Mouse (Mus musculus) CH12.LX (cell line): ENCODE results near the gene Klc1. TPM values are rescaled to one million over a fixed set of nuclear protein-coding genes. Genes with fewer than 3 reads are reported as not detected.
A peak's percentile ranks its signal among the peaks of the same experiment; 100 is the strongest.

Experiments used
- DNase-seq: peaks from one replicate; pipeline ENCODE4 v3.0.0-alpha.2; 2013; ENCODE audit errors: extremely low read depth
- H3K27ac ChIP-seq: 2 replicates; pipeline ENCODE4 v1.5.1; 2012; ENCODE audit warnings: low read depth, mild to moderate bottlenecking, control low read depth, moderate library complexity; ENCODE audit not compliant: insufficient read depth
- H3K27me3 ChIP-seq: replicated peaks from 2 replicates; pipeline ENCODE3; 2012; ENCODE audit warnings: inconsistent platforms
- H3K36me3 ChIP-seq, 2 experiments: replicated peaks in 1 of 2; 2 replicates each; pipeline versions ENCODE3 to v1.6.1; 2012; ENCODE audit warnings: inconsistent platforms in 1 of 2, low read length in 1 of 2, mild to moderate bottlenecking in 1 of 2, mixed read lengths in 1 of 2, moderate library complexity in 1 of 2; ENCODE audit not compliant: control insufficient read depth in 1 of 2, insufficient read depth in 1 of 2
- H3K4me1 ChIP-seq, 2 experiments: 2 replicates each; pipeline ENCODE4 v1.6.1; 2012; ENCODE audit warnings: inconsistent platforms in 1 of 2, moderate library complexity in 1 of 2; ENCODE audit not compliant: insufficient read depth in 2 of 2, control insufficient read depth in 1 of 2
- H3K4me2 ChIP-seq: 2 replicates; pipeline ENCODE4 v1.6.1; 2012; ENCODE audit warnings: low read depth, mild to moderate bottlenecking, control low read depth; ENCODE audit not compliant: poor library complexity, insufficient read depth, severe bottlenecking
- H3K4me3 ChIP-seq, 3 experiments: fragments of 150-350 bp in 1 of 3; sonication (generic) in 1 of 3; replicated peaks in 1 of 3; 2 replicates each; pipeline versions ENCODE3 to v1.5.1; 2011 to 2012; ENCODE audit warnings: low read depth in 2 of 3, low read length in 2 of 3, mild to moderate bottlenecking in 2 of 3, moderate library complexity in 2 of 3, control low read depth in 1 of 3, improper control_type of control experiment in 1 of 3, inconsistent platforms in 1 of 3, mixed read lengths in 1 of 3; ENCODE audit not compliant: poor library complexity in 1 of 3
- H3K79me2 ChIP-seq: replicated peaks from 2 replicates; pipeline ENCODE4 v1.6.1; 2012; ENCODE audit warnings: mild to moderate bottlenecking, moderate library complexity; ENCODE audit not compliant: control insufficient read depth, poor library complexity, insufficient read depth, severe bottlenecking; ENCODE audit errors: extremely low read depth
- H3K9ac ChIP-seq: 2 replicates; pipeline ENCODE4 v1.6.1; 2012; ENCODE audit warnings: low read depth, mild to moderate bottlenecking, control low read depth, moderate library complexity; ENCODE audit not compliant: insufficient read depth
- H3K9me3 ChIP-seq: replicated peaks from 2 replicates; pipeline ENCODE3; 2012; ENCODE audit warnings: low read length, inconsistent platforms, mixed read lengths
- BHLHE40 ChIP-seq: IDR thresholded peaks from 2 replicates; pipeline ENCODE4 v1.6.1; 2011; ENCODE audit warnings: mild to moderate bottlenecking, low read depth, low read length, improper control_type of control experiment
- CTCF ChIP-seq, 2 experiments: IDR thresholded peaks in 1 of 2; conservative IDR thresholded peaks in 1 of 2; 2 replicates each; pipeline ENCODE4 v1.5.1; 2011 to 2012; ENCODE audit warnings: low read depth in 2 of 2, low read length in 2 of 2, improper control_type of control experiment in 1 of 2, inconsistent platforms in 1 of 2, mild to moderate bottlenecking in 1 of 2, moderate library complexity in 1 of 2
- E2F4 ChIP-seq: IDR thresholded peaks from 2 replicates; pipeline ENCODE4 v1.6.1; 2011; ENCODE audit warnings: low read depth, low read length, improper control_type of control experiment; ENCODE audit not compliant: insufficient replicate concordance
- IRF4 ChIP-seq: IDR thresholded peaks from 2 replicates; pipeline ENCODE4 v1.6.1; 2014; ENCODE audit warnings: low read depth, mild to moderate bottlenecking, inconsistent platforms, low read length, improper control_type of control experiment
- JUND ChIP-seq: conservative IDR thresholded peaks from 2 replicates; pipeline ENCODE4 v1.6.1; 2011; ENCODE audit warnings: low read depth, low read length, improper control_type of control experiment
- KAT2A ChIP-seq: IDR thresholded peaks from 2 replicates; pipeline ENCODE4 v1.6.1; 2012; ENCODE audit warnings: low read length, improper control_type of control experiment, inconsistent platforms; ENCODE audit not compliant: insufficient replicate concordance
- MEF2A ChIP-seq: IDR thresholded peaks from 2 replicates; pipeline ENCODE4 v1.6.1; 2014; ENCODE audit warnings: low read depth, mild to moderate bottlenecking, inconsistent platforms, low read length, improper control_type of control experiment, borderline replicate concordance
- MYC ChIP-seq: IDR thresholded peaks from 2 replicates; pipeline ENCODE4 v1.6.1; 2011; ENCODE audit warnings: low read depth, mild to moderate bottlenecking, improper control_type of control experiment, low read length
- POLR2AphosphoS2 ChIP-seq: IDR thresholded peaks from 2 replicates; pipeline ENCODE4 v1.6.1; 2011; ENCODE audit warnings: low read depth, low read length, improper control_type of control experiment
- RAD21 ChIP-seq: IDR thresholded peaks from 2 replicates; pipeline ENCODE4 v1.6.1; 2011; ENCODE audit warnings: low read depth, mild to moderate bottlenecking, low read length, improper control_type of control experiment, moderate library complexity
- SMC3 ChIP-seq: IDR thresholded peaks from 2 replicates; pipeline ENCODE4 v1.6.1; 2011; ENCODE audit warnings: low read depth, low read length, improper control_type of control experiment
- TBP ChIP-seq: conservative IDR thresholded peaks from 2 replicates; pipeline ENCODE4 v1.6.1; 2011; ENCODE audit warnings: low read depth, low read length, improper control_type of control experiment
- UBTF ChIP-seq: IDR thresholded peaks from 2 replicates; pipeline ENCODE4 v1.6.1; 2012; ENCODE audit warnings: low read depth, mild to moderate bottlenecking, inconsistent platforms, low read length, improper control_type of control experiment, moderate library complexity
- USF1 ChIP-seq: IDR thresholded peaks from 2 replicates; pipeline ENCODE4 v1.6.1; 2014; ENCODE audit warnings: low read depth, mild to moderate bottlenecking, inconsistent platforms, low read length, improper control_type of control experiment
- USF2 ChIP-seq: conservative IDR thresholded peaks from 2 replicates; pipeline ENCODE4 v1.6.1; 2011; ENCODE audit warnings: low read depth, low read length, improper control_type of control experiment
- dilution Hi-C: fragments of 300-500 bp; cut with MboI; formaldehyde crosslinking; loops from 2 replicates; pipeline ENCODE4 v1.14.3; 2020; ENCODE audit warnings: low sequenced_read_pairs; ENCODE audit not compliant: extremely low pct_unique_long_range_greater_than_20kb, extremely low pct_ligation_motif_present
- in situ Hi-C: fragments of 300-500 bp; cut with MboI; formaldehyde crosslinking; loops from 3 replicates; pipeline ENCODE4 v1.14.3; 2019; ENCODE audit warnings: low sequenced_read_pairs, low pct_ligation_motif_present, low pct_unique_long_range_greater_than_20kb, mixed read lengths
- polyA plus RNA-seq: library from polyadenylated mRNA; unstranded; fragments of >175 nt; gene quantifications from 2 replicates; pipeline ENCODE4 v1.2.1, GENCODE M21; 2012; ENCODE audit warnings: low read depth; ENCODE audit not compliant: insufficient read length
- total RNA-seq, 2 experiments: library from RNA; depleted of rRNA; stranded (reverse); fragments of 300-350 nt in 1 of 2; fragments of >200 nt in 1 of 2; gene quantifications; 2 replicates each; pipeline ENCODE4 v1.2.3; 2012 to 2014

Gene Klc1
- total and polyA plus RNA-seq, 3 experiments, result 45.6 to 77.0 (median 55.1) TPM

DNA sequence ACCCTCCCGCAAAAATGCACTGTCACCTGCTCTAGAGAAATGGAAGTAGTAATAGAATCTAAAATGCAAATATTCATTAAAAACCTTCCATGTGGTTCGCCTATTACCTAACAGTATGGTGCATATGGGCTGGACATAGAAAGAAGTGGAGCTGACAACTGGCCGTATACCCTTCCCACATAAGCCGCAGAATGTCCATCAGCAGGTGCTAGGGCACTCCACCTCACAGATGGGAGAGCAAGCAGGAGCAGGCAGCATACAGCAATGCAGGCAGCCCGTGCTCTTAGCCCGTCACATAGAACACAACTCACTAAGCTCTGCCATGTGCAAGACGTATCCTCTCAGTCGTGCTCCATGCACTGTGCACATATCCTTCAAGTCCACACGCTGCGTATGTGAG, 88.2 kb downstream of the Klc1 start:
- Histone ChIP-seq H3K9ac (no peak overlapping the region), H3K4me1 (peaks cover 7 to 18% of the 10 kb centered on the region in 2 experiments), H3K79me2 (no peaks in the 10 kb centered on the region), H3K9me3 (no peaks in the 10 kb centered on the region), H3K4me2 (no peak overlapping the region), H3K27me3 (no peaks in the 10 kb centered on the region), H3K4me3 (no peak overlapping the region), H3K27ac (no peak overlapping the region), H3K36me3 (no peaks in the 10 kb centered on the region)
- TF ChIP-seq IRF4 (no peak), USF2 (no peak)
- in situ Hi-C loops, result no loop called here
- DNase-seq, result no peak
- dilution Hi-C loops, result no loop called here

GRCm38 (mm10) chr12:111848300-111848798, 89.7 kb downstream of the Klc1 start:
- no peak for TF ChIP-seq E2F4
- TF ChIP-seq USF1, result no peak
- no peak for TF ChIP-seq BHLHE40
- no peak for TF ChIP-seq KAT2A
- TF ChIP-seq TBP, result no peak
- TF ChIP-seq SMC3, result no peak
- TF ChIP-seq MYC, result no peak
- no peak for TF ChIP-seq UBTF
- no peak for TF ChIP-seq POLR2AphosphoS2
- no peak for TF ChIP-seq RAD21
- no peak for TF ChIP-seq JUND
- TF ChIP-seq MEF2A, result no peak
- H3K4me2 ChIP-seq, result no peak overlapping the region
- no peak overlapping the region for H3K27ac ChIP-seq
- in situ Hi-C loops, result no loop called here
- H3K9me3 ChIP-seq, result no peaks in the 10 kb centered on the region
- H3K79me2 ChIP-seq, result no peaks in the 10 kb centered on the region
- no peaks in the 10 kb centered on the region for H3K27me3 ChIP-seq
- no peak overlapping the region for H3K9ac ChIP-seq
- DNase-seq, result no peak
- no peak overlapping the region for H3K4me3 ChIP-seq
- H3K4me1 ChIP-seq, result peaks cover 3 to 16% of the 10 kb centered on the region in 2 experiments
- dilution Hi-C loops, result no loop called here
- H3K36me3 ChIP-seq, result no peaks in the 10 kb centered on the region

DNA sequence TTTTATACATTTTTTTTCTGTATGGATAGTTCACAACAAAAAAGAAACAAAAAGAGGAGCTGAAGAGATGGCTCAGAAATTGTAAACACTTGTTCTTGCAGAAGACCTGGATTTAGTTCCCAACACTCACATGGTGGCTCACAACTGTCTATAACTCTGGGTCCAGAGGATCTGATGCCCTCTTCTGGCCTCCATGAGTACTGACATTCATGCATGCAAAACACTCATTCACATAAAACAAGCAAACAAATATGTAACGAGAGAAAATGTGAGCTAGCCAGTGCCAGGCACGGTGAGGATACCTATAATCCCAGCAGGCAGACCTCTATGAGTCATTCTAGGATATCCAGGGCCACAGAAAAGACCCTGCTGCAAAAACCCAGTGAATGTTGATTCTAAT, 92.6 kb downstream of the Klc1 start:
- dilution Hi-C loops, result no loop called here
- Histone ChIP-seq H3K79me2 (no peaks in the 10 kb centered on the region), H3K4me2 (no peak overlapping the region), H3K36me3 (no peaks in the 10 kb centered on the region), H3K27me3 (no peaks in the 10 kb centered on the region), H3K4me1 (peaks cover 3 to 21% of the 10 kb centered on the region in 2 experiments), H3K9ac (no peak overlapping the region), H3K9me3 (peaks cover 3% of the 10 kb centered on the region), H3K27ac (no peak overlapping the region), H3K4me3 (no peak overlapping the region)
- peak; percentile 32 for TF ChIP-seq RAD21
- no peak for TF ChIP-seq MEF2A
- peak in 1 of 2 experiments; percentile 54; a peak in 3 of 4 replicates for TF ChIP-seq CTCF (conservative IDR thresholded peaks at IDR 0.05 in 1 of 2, IDR thresholded peaks at IDR 0.05 in 1 of 2; ENCODE audit: low read depth in 2 of 2, low read length in 2 of 2)
- peak; percentile 51 for TF ChIP-seq SMC3
- peak; percentile 17 for DNase-seq
- in situ Hi-C loops, result loop anchor here (10.0 kb wide), 1 partner anchor 106 kb away; no protein-coding TSS in a partner anchor
